Mouse (Mus musculus): ENCODE results near the gene Pramef20.
"Not testable (repeated sequence)": the region's sequence is repeated elsewhere in the genome, so short reads cannot be mapped to it uniquely, and the experiment has no call there.

Gene Pramef20

GRCm38 (mm10) chr4:144377911-144378310 lies at the start of gene Pramef20:
TSS of gene Pramef20 (minus strand) at chr4:144377933.
- no peak for DNase-seq (ENCODE audit: low read depth, low spot score)

- no peak for DNase-seq (ENCODE audit: low read depth, low spot score)
Observed at GRCm38 (mm10) chr4:144424590-144424989, 46.9 kb upstream of the Pramef20 start.

GRCm38 (mm10) chr4:144420644-144421043 lies 42.9 kb upstream of the Pramef20 start:
- DNase-seq (ENCODE audit: low read depth, low spot score) = no peak

DNA sequence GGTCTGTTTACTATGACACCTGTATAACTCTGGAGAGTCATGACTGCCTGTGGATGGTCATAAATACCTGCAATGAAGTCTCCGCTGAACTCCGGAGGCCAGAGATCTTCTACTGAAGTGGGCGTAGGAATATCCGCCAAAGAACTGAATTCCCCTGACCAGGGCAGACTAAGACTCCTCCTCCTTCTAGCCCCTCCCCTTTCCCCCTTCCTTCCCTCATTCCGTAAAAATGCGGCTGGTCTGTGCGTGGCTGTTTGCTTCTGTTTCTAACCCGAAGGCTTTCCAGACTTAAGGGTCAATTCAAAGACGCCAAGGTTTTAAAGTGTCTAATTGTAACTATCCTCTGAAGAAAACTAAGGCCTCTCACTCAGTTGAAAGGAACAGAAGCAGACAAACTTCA lies 30.6 kb upstream of the Pramef20 start, which contains the start of gene Pramef12:
Gene Pramef12, minus strand, starts transcription at position 175 of the 400 bp plus-strand sequence.
- DNase-seq (ENCODE audit: low read depth, low spot score) = no peak

- no peak for DNase-seq (ENCODE audit: low read depth, low spot score)
Observed at GRCm38 (mm10) chr4:144406261-144406660, 28.5 kb upstream of the Pramef20 start.

- no peak for DNase-seq (ENCODE audit: low read depth, low spot score)
Observed at GRCm38 (mm10) chr4:144404456-144405086, 26.8 kb upstream of the Pramef20 start.

DNA sequence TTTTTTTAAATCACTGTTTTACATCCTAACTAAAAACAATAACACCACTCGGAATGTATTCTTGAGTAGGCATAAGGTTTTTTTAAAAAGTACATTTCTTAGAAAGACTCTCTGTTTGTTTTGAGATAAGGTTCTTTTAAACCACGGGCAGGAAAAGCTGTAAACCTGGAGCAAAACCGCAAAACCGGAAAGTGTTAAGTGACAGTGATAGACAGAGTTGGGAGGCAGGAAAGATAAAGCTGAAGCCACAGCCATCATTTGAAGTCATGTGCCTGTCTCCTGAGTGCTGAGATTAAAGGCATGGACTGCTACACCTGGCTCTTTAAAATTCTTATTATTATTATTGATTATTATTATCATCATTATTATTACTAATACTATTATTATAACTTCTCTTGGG lies 25.0 kb upstream of the Pramef20 start:
- no peak for DNase-seq (ENCODE audit: low read depth, low spot score)

DNA sequence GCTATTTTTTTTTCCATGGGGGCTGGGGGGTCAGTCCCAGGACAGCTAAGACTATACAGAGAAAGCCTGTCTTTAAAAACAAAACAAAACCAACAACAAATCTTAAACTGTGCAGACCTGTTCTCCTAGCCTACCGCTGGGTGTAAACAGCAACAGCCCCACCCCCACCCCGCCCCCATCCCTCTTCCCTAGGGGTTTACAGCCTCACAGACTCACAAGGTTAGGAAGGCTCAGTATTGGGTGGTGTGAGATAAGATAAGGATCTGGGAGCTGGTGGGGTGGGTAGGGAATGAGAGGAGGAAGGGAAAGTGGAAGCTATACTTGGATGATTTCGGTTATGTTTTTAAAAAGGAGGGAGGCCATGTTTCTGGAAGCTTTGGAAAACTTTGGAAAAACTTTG lies 18.6 kb upstream of the Pramef20 start:
- DNase-seq (ENCODE audit: low read depth, low spot score) = no peak

- DNase-seq (ENCODE audit: low read depth, low spot score) = not testable (repeated sequence)
Observed at GRCm38 (mm10) chr4:144357642-144358041, 20.1 kb downstream of the Pramef20 start, which contains the start of gene Gm13119. TSS of gene Gm13119 (plus strand) at chr4:144357942.

DNA sequence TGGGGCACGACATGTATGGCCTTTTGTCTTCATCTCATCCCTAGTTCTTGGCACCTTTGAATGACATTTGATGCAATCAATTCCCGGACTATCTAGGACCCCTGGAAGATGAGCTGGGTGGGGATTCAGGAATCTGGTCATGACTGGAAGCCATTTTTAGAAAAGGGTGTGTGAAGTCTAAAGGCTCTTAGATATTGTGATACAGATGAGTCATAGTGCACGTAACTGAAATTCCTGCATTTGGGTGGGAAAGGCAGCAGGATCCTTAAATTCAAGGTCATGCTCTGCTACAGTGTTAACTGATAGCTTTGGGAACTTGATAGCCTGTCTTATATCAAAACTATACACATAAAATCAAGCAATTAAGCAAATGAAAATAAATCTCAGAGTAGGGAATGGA lies 41.9 kb downstream of the Pramef20 start:
- not testable (repeated sequence) for DNase-seq (ENCODE audit: low read depth, low spot score)

DNA sequence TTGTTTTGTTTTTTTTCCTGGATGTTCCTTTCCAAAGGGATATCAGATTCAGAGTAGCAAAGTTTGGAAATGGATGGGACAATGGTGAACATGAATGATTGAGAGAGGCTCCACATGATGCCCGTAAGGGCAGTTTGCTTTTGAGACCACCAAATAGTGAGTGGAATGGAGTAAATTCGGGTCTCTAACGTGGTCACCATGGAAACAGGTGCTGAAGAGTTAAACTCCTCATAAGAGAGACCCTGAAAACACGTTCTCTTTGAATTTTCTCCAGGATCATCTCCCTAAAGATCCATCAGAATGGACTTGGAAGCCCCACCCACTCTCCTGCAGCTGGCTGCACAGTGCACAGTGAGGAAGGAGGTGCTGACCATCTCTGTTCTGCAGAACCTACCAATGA lies 47.8 kb downstream of the Pramef20 start, which contains the start of gene Gm13128:
Gene Gm13128, plus strand, starts transcription at position 301 of the 400 bp plus-strand sequence.
- DNase-seq (ENCODE audit: low read depth, low spot score) = not testable (repeated sequence)
